Mouse (Mus musculus): ENCODE results near the gene Itga5. TPM values are rescaled to one million over a fixed set of nuclear protein-coding genes. Genes with fewer than 3 reads are reported as not detected.

Gene Itga5
- polyA plus RNA-seq, 1 experiment from 2014 or later = 19.4 TPM

- ATAC-seq (replicated peaks; ENCODE audit: low FRiP score, low read depth) (no peak), DNase-seq (ENCODE audit: low spot score) (peak; percentile 83)
- WGBS = 20% methylated on average over 8 of the region's 8 CpGs
- Histone ChIP-seq H3K4me3 (replicated peaks; ENCODE audit: low read depth, low read length) (peak overlapping the region; percentile 41), H3K27me3 (ENCODE audit: insufficient read depth, low read length) (no peaks in the 10 kb centered on the region), H3K9me3 (replicated peaks; ENCODE audit: low read length) (no peaks in the 10 kb centered on the region), H3K36me3 (ENCODE audit: insufficient read depth, low read length) (no peaks in the 10 kb centered on the region), H3K4me1 (replicated peaks; ENCODE audit: insufficient read depth, low read length) (peaks cover 39% of the 10 kb centered on the region), H3K4me2 (ENCODE audit: low read length) (peak overlapping the region; percentile 67), H3K9ac (ENCODE audit: low read depth, low read length) (peak overlapping the region; percentile 59), H3K27ac (peak overlapping the region; percentile 96)
- no peak for TF ChIP-seq CTCF (IDR thresholded peaks at IDR 0.05; ENCODE audit: low read depth)
Measured at GRCm38 (mm10) chr15:103305792-103306645, 60.5 kb downstream of the Itga5 start.

GRCm38 (mm10) chr15:103305070-103305678, 61.4 kb downstream of the Itga5 start:
- Histone ChIP-seq H3K27ac (peak overlapping the region; percentile 96), H3K27me3 (ENCODE audit: insufficient read depth, low read length) (no peaks in the 10 kb centered on the region), H3K9me3 (replicated peaks; ENCODE audit: low read length) (no peaks in the 10 kb centered on the region), H3K4me2 (ENCODE audit: low read length) (peak overlapping the region; percentile 74), H3K4me3 (replicated peaks; ENCODE audit: low read depth, low read length) (peak overlapping the region; percentile 41), H3K4me1 (replicated peaks; ENCODE audit: insufficient read depth, low read length) (peaks cover 47% of the 10 kb centered on the region), H3K9ac (ENCODE audit: low read depth, low read length) (peak overlapping the region; percentile 67), H3K36me3 (ENCODE audit: insufficient read depth, low read length) (no peaks in the 10 kb centered on the region)
- ATAC-seq (replicated peaks; ENCODE audit: low FRiP score, low read depth) (peak; percentile 94), DNase-seq (ENCODE audit: low spot score) (peak; percentile 98)
- TF ChIP-seq CTCF (IDR thresholded peaks at IDR 0.05; ENCODE audit: low read depth) = no peak
- under 1% methylated on average over 70 of the region's 71 CpGs for WGBS

- Histone ChIP-seq H3K27me3 (ENCODE audit: insufficient read depth, low read length) (no peaks in the 10 kb centered on the region), H3K9me3 (replicated peaks; ENCODE audit: low read length) (no peaks in the 10 kb centered on the region), H3K4me1 (replicated peaks; ENCODE audit: insufficient read depth, low read length) (peaks cover 53% of the 10 kb centered on the region), H3K27ac (peak overlapping the region; percentile 96), H3K4me2 (ENCODE audit: low read length) (peak overlapping the region; percentile 74), H3K9ac (ENCODE audit: low read depth, low read length) (peak overlapping the region; percentile 67), H3K36me3 (ENCODE audit: insufficient read depth, low read length) (no peaks in the 10 kb centered on the region), H3K4me3 (replicated peaks; ENCODE audit: low read depth, low read length) (peak overlapping the region; percentile 41)
- ATAC-seq (replicated peaks; ENCODE audit: low FRiP score, low read depth) (no peak), DNase-seq (ENCODE audit: low spot score) (no peak)
- TF ChIP-seq CTCF (IDR thresholded peaks at IDR 0.05; ENCODE audit: low read depth) = no peak
- under 1% methylated on average over 9 of the region's 9 CpGs for WGBS
Measured at GRCm38 (mm10) chr15:103304616-103304969, 62.0 kb downstream of the Itga5 start.

- no peak for TF ChIP-seq CTCF (IDR thresholded peaks at IDR 0.05; ENCODE audit: low read depth)
- Histone ChIP-seq H3K4me1 (replicated peaks; ENCODE audit: insufficient read depth, low read length) (peaks cover 58% of the 10 kb centered on the region), H3K9ac (ENCODE audit: low read depth, low read length) (peak overlapping the region; percentile 67; the same call in 1 of the 2 replicates), H3K4me3 (replicated peaks; ENCODE audit: low read depth, low read length) (peak overlapping the region; percentile 41), H3K4me2 (ENCODE audit: low read length) (peak overlapping the region; percentile 74), H3K9me3 (replicated peaks; ENCODE audit: low read length) (no peaks in the 10 kb centered on the region), H3K27me3 (ENCODE audit: insufficient read depth, low read length) (no peaks in the 10 kb centered on the region), H3K36me3 (ENCODE audit: insufficient read depth, low read length) (0 out of 2 replicates have a peak, but pooled peaks cover 2% of the 10 kb centered on the region), H3K27ac (peak overlapping the region; percentile 96)
- 4% methylated on average over 8 of the region's 8 CpGs for WGBS
- DNase-seq (ENCODE audit: low spot score) (peak; percentile 90), ATAC-seq (replicated peaks; ENCODE audit: low FRiP score, low read depth) (no peak)
Measured at GRCm38 (mm10) chr15:103303916-103304615, 62.5 kb downstream of the Itga5 start.

GRCm38 (mm10) chr15:103302341-103303021, 64.1 kb downstream of the Itga5 start:
- ATAC-seq (replicated peaks; ENCODE audit: low FRiP score, low read depth) (no peak), DNase-seq (ENCODE audit: low spot score) (peak; percentile 65)
- Histone ChIP-seq H3K4me1 (replicated peaks; ENCODE audit: insufficient read depth, low read length) (peaks cover 59% of the 10 kb centered on the region), H3K9ac (ENCODE audit: low read depth, low read length) (0 out of 2 replicates have a peak overlapping the region, but pooled peaks have one; percentile 5), H3K27ac (peak overlapping the region; percentile 96), H3K36me3 (ENCODE audit: insufficient read depth, low read length) (0 out of 2 replicates have a peak, but pooled peaks cover 8% of the 10 kb centered on the region), H3K4me3 (replicated peaks; ENCODE audit: low read depth, low read length) (no peak overlapping the region), H3K9me3 (replicated peaks; ENCODE audit: low read length) (no peaks in the 10 kb centered on the region), H3K27me3 (ENCODE audit: insufficient read depth, low read length) (no peaks in the 10 kb centered on the region), H3K4me2 (ENCODE audit: low read length) (no peak overlapping the region)
- WGBS = 11% methylated on average over 6 of the region's 6 CpGs
- no peak for TF ChIP-seq CTCF (IDR thresholded peaks at IDR 0.05; ENCODE audit: low read depth)

All from kidney, postnatal 0 days (tissue).